Mouse (Mus musculus): ENCODE results near the gene Mfap3l. TPM values are rescaled to one million over a fixed set of nuclear protein-coding genes. Genes with fewer than 3 reads are reported as not detected.
"Not testable (repeated sequence)": the region's sequence is repeated elsewhere in the genome, so short reads cannot be mapped to it uniquely, and the experiment has no call there.

The Mfap3l gene
- polyA plus RNA-seq (2014; fragmentation: Nextera tagmentation; extraction: Ambion mirVana) = 1.8 and 2.1 TPM in 2 replicates

DNA sequence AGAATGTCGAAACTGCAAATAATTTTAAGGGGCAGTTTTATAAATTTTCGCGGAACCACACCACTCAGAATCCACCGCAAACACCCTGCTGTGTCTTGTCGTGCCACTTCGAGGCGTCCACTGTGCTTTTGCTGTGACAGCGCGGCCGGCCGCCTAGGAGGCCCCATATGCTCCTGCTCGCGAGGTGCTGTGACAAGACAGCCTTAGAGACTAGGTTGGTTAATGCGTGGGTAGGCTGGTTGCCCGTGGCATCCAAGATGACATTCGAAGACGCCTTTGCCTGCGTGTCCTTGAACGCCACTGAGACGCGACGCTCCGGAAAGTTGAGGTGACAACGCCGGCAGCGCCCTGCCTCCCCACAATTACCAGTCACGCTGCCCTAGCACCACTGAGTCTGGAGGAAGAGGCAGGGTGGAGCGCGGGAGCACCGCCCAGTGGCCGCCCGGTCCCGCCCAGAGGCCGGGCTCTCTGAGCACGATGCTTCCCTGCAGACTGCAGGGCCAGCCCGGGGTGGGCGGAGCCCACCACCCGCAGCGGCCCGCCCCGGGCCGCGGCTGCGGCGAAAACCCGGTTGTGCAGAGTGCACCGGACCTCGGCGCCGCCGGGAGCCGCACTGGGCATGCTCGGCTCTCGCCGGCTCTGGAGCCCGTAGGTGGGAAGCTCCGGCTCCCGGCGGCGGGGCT lies at the start of gene Mfap3l:
TSS of gene Mfap3l (plus strand) at position 578 of the 683 bp plus-strand sequence.
- Histone ChIP-seq H3K36me3 (ENCODE audit: control insufficient read depth, insufficient read depth, low read length) (no peaks in the 10 kb centered on the region), H3K9ac (ENCODE audit: low read length) (peak within 1 kb of the TSS; percentile 67), H3K4me2 (peak within 1 kb of the TSS; percentile 97), H3K9me3 (ENCODE audit: control insufficient read depth, low read length) (no peaks in the 10 kb centered on the region), H3K4me3 (ENCODE audit: low read depth, low read length) (peak within 1 kb of the TSS; percentile 54), H3K27me3 (ENCODE audit: control insufficient read depth, insufficient read depth, low read length) (peaks cover 12% of the 10 kb centered on the region), H3K27ac (ENCODE audit: low read depth, low read length) (no peak within 1 kb of the TSS; the same call in 1 of the 2 replicates), H3K4me1 (ENCODE audit: control insufficient read depth, insufficient read depth, low read length) (peaks cover 12% of the 10 kb centered on the region; the same call in 1 of the 2 replicates)
- peak; percentile 98 for ATAC-seq (ENCODE audit: low FRiP score)
- peak; percentile 98 for DNase-seq (ENCODE audit: low spot score, missing footprints)
- WGBS = 2% methylated on average over 59 of the region's 60 CpGs

DNA sequence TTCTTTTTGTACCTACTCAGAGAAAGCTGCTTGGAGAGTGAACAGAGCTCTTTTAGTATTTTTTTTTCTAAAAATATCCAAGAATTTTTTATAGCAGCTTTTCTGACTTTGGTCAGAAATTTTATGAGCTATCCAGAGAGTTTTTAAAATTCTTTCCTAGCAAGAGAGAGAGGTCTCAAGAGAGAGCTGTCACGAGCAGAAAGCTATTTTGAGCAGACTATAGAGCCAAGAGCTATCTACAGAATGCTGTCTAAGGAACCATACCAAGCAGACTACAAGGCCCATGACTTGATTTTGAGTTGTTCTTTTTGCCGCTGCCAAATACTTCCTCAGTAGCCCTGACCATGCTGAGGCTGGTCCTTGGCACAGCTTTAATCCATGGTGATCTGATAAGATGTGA lies 49.3 kb upstream of the Mfap3l start:
- ATAC-seq (ENCODE audit: low FRiP score) (no peak), DNase-seq (ENCODE audit: low spot score, missing footprints) (no peak)
- Histone ChIP-seq H3K27me3 (ENCODE audit: control insufficient read depth, insufficient read depth, low read length) (no peaks in the 10 kb centered on the region), H3K9me3 (ENCODE audit: control insufficient read depth, low read length) (no peaks in the 10 kb centered on the region), H3K27ac (ENCODE audit: low read depth, low read length) (no peak overlapping the region), H3K4me2 (no peak overlapping the region), H3K4me3 (ENCODE audit: low read depth, low read length) (no peak overlapping the region), H3K9ac (ENCODE audit: low read length) (no peak overlapping the region), H3K4me1 (ENCODE audit: control insufficient read depth, insufficient read depth, low read length) (no peaks in the 10 kb centered on the region), H3K36me3 (ENCODE audit: control insufficient read depth, insufficient read depth, low read length) (no peaks in the 10 kb centered on the region)
- 82% methylated on average over 2 of the region's 2 CpGs for WGBS

DNA sequence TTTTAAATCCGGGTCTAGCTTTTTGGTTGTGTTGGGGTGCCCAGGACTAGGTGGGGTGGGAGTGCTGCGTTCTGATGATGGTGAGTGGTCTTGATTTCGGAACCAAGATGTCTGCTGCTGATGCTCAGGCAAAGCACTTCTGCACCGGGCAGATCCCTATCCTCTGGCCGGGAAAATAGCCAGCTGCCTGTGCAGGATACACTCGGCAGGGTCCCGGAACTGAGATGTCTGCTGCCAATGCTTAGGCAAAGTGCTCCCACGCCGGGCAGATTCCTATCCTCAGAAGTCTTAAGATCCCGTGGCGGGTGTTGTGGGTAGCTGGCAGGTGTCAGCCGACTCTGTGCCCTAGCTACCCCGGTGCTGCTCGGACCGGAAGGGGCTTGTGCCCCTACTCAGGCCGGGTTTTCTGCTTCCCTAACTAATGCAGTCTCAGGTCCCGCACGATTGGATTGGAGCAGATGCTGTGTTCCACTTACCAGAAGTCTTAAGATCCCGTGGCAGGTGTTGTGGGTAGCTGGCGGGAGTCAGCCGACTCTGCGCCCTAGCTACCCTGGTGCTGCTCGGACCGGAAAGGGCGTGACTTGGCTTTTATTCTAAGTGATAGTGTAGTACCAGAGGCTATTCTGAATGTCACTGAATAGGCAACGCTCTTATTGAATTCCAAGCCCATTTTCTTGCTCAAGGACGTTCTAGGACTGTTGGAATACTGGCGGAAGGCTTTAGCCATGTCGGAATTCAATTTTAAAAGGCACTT lies 41.1 kb upstream of the Mfap3l start:
- 85% methylated on average over 29 of the region's 29 CpGs for WGBS
- H3K4me3 ChIP-seq (ENCODE audit: low read depth, low read length); H3K4me2 ChIP-seq; H3K36me3 ChIP-seq (ENCODE audit: control insufficient read depth, insufficient read depth, low read length); H3K9ac ChIP-seq (ENCODE audit: low read length); H3K9me3 ChIP-seq (ENCODE audit: control insufficient read depth, low read length); H3K4me1 ChIP-seq (ENCODE audit: control insufficient read depth, insufficient read depth, low read length); ATAC-seq (ENCODE audit: low FRiP score); H3K27me3 ChIP-seq (ENCODE audit: control insufficient read depth, insufficient read depth, low read length); DNase-seq (ENCODE audit: low spot score, missing footprints); H3K27ac ChIP-seq (ENCODE audit: low read depth, low read length): not testable (repeated sequence)

DNA sequence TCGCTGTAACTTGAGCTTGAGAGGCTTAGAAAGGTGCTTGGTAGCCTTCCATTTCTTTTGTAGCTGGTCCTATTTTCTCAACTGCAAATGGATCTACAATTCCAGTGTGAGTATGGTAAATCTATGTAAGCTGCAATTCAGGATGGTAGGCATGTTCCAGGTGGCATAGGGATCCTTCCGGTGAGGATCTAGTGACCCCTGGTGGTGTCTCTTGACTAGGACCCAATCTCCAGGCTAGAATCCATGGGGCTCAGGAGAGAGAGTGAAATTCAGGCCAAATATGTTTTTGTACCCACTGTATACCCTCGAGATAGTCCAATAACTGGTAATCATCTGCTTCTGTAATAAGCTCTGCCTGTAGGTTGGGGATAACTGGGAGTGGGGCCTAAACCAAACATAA lies 37.9 kb upstream of the Mfap3l start:
- H3K9me3 ChIP-seq (ENCODE audit: control insufficient read depth, low read length) = no peaks in the 10 kb centered on the region
- H3K27ac ChIP-seq (ENCODE audit: low read depth, low read length) = no peak overlapping the region
- DNase-seq (ENCODE audit: low spot score, missing footprints) (no peak), ATAC-seq (ENCODE audit: low FRiP score) (no peak)
- H3K9ac ChIP-seq (ENCODE audit: low read length) = no peak overlapping the region
- H3K4me2 ChIP-seq = no peak overlapping the region
- no peaks in the 10 kb centered on the region for H3K27me3 ChIP-seq (ENCODE audit: control insufficient read depth, insufficient read depth, low read length)
- H3K4me1 ChIP-seq (ENCODE audit: control insufficient read depth, insufficient read depth, low read length) = no peaks in the 10 kb centered on the region
- no peaks in the 10 kb centered on the region for H3K36me3 ChIP-seq (ENCODE audit: control insufficient read depth, insufficient read depth, low read length)
- 56% methylated on average over 3 of the region's 3 CpGs for WGBS
- H3K4me3 ChIP-seq (ENCODE audit: low read depth, low read length) = no peak overlapping the region

DNA sequence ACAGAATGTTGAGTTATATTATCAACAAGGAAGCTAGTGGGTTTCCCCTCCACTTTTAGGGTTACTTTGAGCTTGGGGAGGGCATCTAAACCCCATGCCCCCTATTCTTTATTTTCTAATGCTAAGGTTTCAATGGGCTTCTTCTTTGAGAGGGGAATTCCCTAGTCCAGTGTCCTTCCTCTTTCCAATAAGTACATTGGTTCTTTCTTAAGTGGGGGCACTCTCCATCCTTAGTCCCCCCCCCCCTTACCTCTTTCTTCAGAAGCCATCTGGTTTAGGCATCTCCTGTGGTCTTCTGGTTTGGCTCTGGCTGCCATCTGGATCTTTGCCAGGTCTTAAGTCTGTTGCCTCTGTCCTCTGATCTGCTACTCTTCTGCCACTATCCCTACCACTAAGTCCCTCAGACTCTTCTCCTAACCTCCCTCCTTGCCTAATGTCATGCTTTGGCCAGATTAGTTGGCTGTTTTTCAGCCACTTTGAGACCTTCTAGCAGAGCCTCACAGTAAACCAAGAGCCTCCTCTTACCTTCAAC lies 21.0 kb upstream of the Mfap3l start:
- H3K4me1 ChIP-seq (ENCODE audit: control insufficient read depth, insufficient read depth, low read length) = no peaks in the 10 kb centered on the region
- no peak overlapping the region for H3K4me2 ChIP-seq
- no peaks in the 10 kb centered on the region for H3K27me3 ChIP-seq (ENCODE audit: control insufficient read depth, insufficient read depth, low read length)
- no peak overlapping the region for H3K4me3 ChIP-seq (ENCODE audit: low read depth, low read length)
- no peaks in the 10 kb centered on the region for H3K9me3 ChIP-seq (ENCODE audit: control insufficient read depth, low read length)
- no peaks in the 10 kb centered on the region for H3K36me3 ChIP-seq (ENCODE audit: control insufficient read depth, insufficient read depth, low read length)
- DNase-seq (ENCODE audit: low spot score, missing footprints) (no peak), ATAC-seq (ENCODE audit: low FRiP score) (no peak)
- no peak overlapping the region for H3K27ac ChIP-seq (ENCODE audit: low read depth, low read length)
- H3K9ac ChIP-seq (ENCODE audit: low read length) = no peak overlapping the region

DNA sequence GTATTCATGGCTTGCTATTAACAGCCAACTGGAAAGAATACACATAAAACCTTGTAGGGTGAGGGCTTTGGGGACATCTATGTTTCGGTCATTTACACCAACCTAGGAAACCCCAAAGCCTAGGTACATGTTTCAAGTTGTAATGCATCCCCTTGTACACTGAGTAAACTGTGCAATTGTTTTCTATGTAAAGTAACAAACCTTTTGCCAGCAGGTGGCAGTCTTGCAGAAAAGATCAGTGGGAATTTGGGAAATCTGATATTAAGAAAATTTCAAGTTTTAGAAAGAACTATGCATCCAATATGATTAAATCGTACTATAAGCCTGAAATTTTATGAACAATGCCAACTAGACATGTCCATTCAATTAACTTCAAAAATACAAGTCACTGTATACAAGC lies 15.7 kb upstream of the Mfap3l start:
- H3K36me3 ChIP-seq (ENCODE audit: control insufficient read depth, insufficient read depth, low read length) = no peaks in the 10 kb centered on the region
- ATAC-seq (ENCODE audit: low FRiP score) = peak; percentile 54; the same call in 1 of the 2 replicates
- DNase-seq (ENCODE audit: low spot score, missing footprints) = peak; percentile 93
- H3K4me1 ChIP-seq (ENCODE audit: control insufficient read depth, insufficient read depth, low read length) = no peaks in the 10 kb centered on the region
- H3K9me3 ChIP-seq (ENCODE audit: control insufficient read depth, low read length) = no peaks in the 10 kb centered on the region
- H3K4me3 ChIP-seq (ENCODE audit: low read depth, low read length) = no peak overlapping the region
- no peak overlapping the region for H3K27ac ChIP-seq (ENCODE audit: low read depth, low read length)
- WGBS = 39% methylated on average over 2 of the region's 2 CpGs
- no peak overlapping the region for H3K4me2 ChIP-seq
- no peaks in the 10 kb centered on the region for H3K27me3 ChIP-seq (ENCODE audit: control insufficient read depth, insufficient read depth, low read length)
- H3K9ac ChIP-seq (ENCODE audit: low read length) = no peak overlapping the region

DNA sequence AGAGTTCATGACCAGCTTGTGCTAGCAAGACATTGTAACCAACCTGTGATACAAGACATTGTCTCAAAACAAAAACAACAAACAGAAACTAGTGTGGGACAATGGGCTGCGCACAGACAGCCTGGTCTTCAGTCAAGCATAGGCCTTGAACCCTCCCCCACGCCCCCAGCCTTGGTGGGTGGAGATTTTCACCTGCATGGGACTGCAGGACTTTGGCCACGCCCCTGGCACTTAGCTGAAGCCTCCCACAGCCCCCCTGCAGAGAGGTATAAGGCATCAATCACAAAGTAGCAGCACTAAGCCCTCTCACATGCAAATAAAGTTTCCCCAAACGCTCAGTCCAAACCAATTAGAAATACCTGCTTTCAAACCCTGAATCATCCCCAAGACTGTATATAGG lies 11.1 kb upstream of the Mfap3l start:
- Histone ChIP-seq H3K4me3 (ENCODE audit: low read depth, low read length) (no peak overlapping the region), H3K4me1 (ENCODE audit: control insufficient read depth, insufficient read depth, low read length) (no peaks in the 10 kb centered on the region), H3K27me3 (ENCODE audit: control insufficient read depth, insufficient read depth, low read length) (no peaks in the 10 kb centered on the region), H3K9ac (ENCODE audit: low read length) (no peak overlapping the region), H3K36me3 (ENCODE audit: control insufficient read depth, insufficient read depth, low read length) (no peaks in the 10 kb centered on the region), H3K27ac (ENCODE audit: low read depth, low read length) (no peak overlapping the region), H3K4me2 (no peak overlapping the region), H3K9me3 (ENCODE audit: control insufficient read depth, low read length) (no peaks in the 10 kb centered on the region)
- ATAC-seq (ENCODE audit: low FRiP score) (no peak), DNase-seq (ENCODE audit: low spot score, missing footprints) (no peak)
- WGBS = 67% methylated on average over 4 of the region's 4 CpGs

DNA sequence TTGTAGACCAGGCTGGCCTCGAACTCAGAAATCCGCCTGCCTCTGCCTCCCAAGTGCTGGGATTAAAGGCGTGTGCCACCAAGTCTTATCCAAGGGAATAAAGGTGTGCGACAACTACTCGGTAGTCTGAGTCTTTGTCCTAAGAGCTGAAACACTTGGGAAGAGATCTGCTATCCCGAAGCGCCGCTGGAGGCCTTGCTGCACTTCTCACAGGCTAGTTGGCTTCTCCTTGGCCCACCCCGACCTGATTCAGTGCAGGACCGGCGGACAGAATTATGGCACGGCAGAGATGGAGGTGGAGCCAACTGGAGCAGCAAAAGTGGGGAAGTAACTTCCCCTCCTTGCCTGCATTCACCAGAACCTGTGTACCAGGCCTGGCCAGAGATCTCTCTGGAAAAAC lies 10.6 kb upstream of the Mfap3l start:
- Histone ChIP-seq H3K4me2 (no peak overlapping the region), H3K36me3 (ENCODE audit: control insufficient read depth, insufficient read depth, low read length) (no peaks in the 10 kb centered on the region), H3K27me3 (ENCODE audit: control insufficient read depth, insufficient read depth, low read length) (no peaks in the 10 kb centered on the region), H3K27ac (ENCODE audit: low read depth, low read length) (no peak overlapping the region), H3K4me3 (ENCODE audit: low read depth, low read length) (no peak overlapping the region), H3K4me1 (ENCODE audit: control insufficient read depth, insufficient read depth, low read length) (no peaks in the 10 kb centered on the region), H3K9me3 (ENCODE audit: control insufficient read depth, low read length) (no peaks in the 10 kb centered on the region), H3K9ac (ENCODE audit: low read length) (no peak overlapping the region)
- WGBS = 88% methylated on average over 12 of the region's 12 CpGs
- no peak for ATAC-seq (ENCODE audit: low FRiP score)
- no peak for DNase-seq (ENCODE audit: low spot score, missing footprints)

DNA sequence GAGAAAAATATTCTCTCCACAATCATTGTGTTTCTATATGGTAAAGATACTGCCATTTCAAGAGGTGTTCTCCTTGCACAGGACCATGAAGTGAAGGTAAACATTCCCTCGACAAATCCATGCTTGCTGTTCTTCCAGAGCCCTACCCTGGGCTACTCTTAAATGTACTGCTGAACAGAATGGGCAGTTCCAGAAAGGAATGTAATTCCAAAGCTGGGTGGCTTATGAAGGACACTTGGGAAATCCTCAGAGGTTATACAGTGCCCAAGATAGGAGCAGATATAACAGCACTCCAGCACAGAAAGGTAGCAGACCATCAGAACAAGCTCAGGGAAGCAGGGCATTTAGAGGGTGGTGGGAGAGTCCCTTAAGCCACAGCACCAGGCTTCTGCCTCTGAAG lies 9.2 kb upstream of the Mfap3l start:
- ATAC-seq (ENCODE audit: low FRiP score) (no peak), DNase-seq (ENCODE audit: low spot score, missing footprints) (no peak)
- Histone ChIP-seq H3K27me3 (ENCODE audit: control insufficient read depth, insufficient read depth, low read length) (no peaks in the 10 kb centered on the region), H3K4me3 (ENCODE audit: low read depth, low read length) (no peak overlapping the region), H3K4me1 (ENCODE audit: control insufficient read depth, insufficient read depth, low read length) (no peaks in the 10 kb centered on the region), H3K9me3 (ENCODE audit: control insufficient read depth, low read length) (no peaks in the 10 kb centered on the region), H3K4me2 (no peak overlapping the region), H3K36me3 (ENCODE audit: control insufficient read depth, insufficient read depth, low read length) (no peaks in the 10 kb centered on the region), H3K9ac (ENCODE audit: low read length) (no peak overlapping the region), H3K27ac (ENCODE audit: low read depth, low read length) (no peak overlapping the region)
- 69% methylated on average over 1 of the region's 1 CpGs for WGBS
